Comparison of ENCODE assay signal across 9 mouse cellular contexts in genomic region chr11:116850085-116850484, GRCm38 (mm10). TPM values are rescaled to one million over a fixed set of nuclear protein-coding genes. Genes with fewer than 3 reads are reported as not detected.
DNase-seq lines count a peak whose midpoint lies in the region; ATAC-seq and TF ChIP-seq lines count a peak whose summit lies in the region.
"Had no signal": no experiment of that assay in that cellular context is flagged by ENCODE, and none has a peak within 500 bp of the region (broad histone marks: within the 10 kb centered on the region; RNA-seq: fewer than 3 reads in every experiment).

No protein-coding gene starts in this region.

- H3K27ac ChIP-seq in forebrain, embryonic 13.5 days = no peak overlapping the region
- H3K27ac ChIP-seq in liver, embryonic 11.5 days (ENCODE audit: low read depth, low read length) = no peak overlapping the region
- H3K27ac ChIP-seq in stomach, postnatal 0 days (replicated peaks) = no peak overlapping the region

- no peak for ATAC-seq in megakaryocyte, adult 5-6 weeks (ENCODE audit: poor library complexity, severe bottlenecking)
- ATAC-seq in forebrain, embryonic 13.5 days = no peak
- ATAC-seq in liver, embryonic 11.5 days (replicated peaks; ENCODE audit: low FRiP score) = no peak
- ATAC-seq in stomach, postnatal 0 days (ENCODE audit: low FRiP score, low TSS enrichment) = no peak
- no peak for ATAC-seq in monocyte, adult 5-6 weeks (replicated peaks; ENCODE audit: insufficient number of reproducible peaks, low FRiP score, low TSS enrichment, poor library complexity, severe bottlenecking)

- H3K9me3 ChIP-seq in megakaryocyte, embryonic 14.5 days = no peaks in the 10 kb centered on the region
- H3K9me3 ChIP-seq in forebrain, embryonic 13.5 days (replicated peaks) = no peaks in the 10 kb centered on the region
- H3K9me3 ChIP-seq in liver, embryonic 11.5 days (ENCODE audit: control insufficient read depth, low read length) = no peaks in the 10 kb centered on the region
- no peaks in the 10 kb centered on the region for H3K9me3 ChIP-seq in stomach, postnatal 0 days (ENCODE audit: control insufficient read depth, low read length)

- H3K27me3 ChIP-seq in megakaryocyte, embryonic 14.5 days (replicated peaks) = no peaks in the 10 kb centered on the region
- no peaks in the 10 kb centered on the region for H3K27me3 ChIP-seq in forebrain, embryonic 13.5 days
- H3K27me3 ChIP-seq in liver, embryonic 11.5 days (replicated peaks; ENCODE audit: control insufficient read depth, insufficient read depth, low read length) = no peaks in the 10 kb centered on the region
- H3K27me3 ChIP-seq in stomach, postnatal 0 days (ENCODE audit: control insufficient read depth, insufficient read depth, low read length) = no peaks in the 10 kb centered on the region

- intact Hi-C loops in gastrocnemius, postnatal 36 days (cut with DNase I) = no loop called here

- WGBS in forebrain, embryonic 13.5 days = 58% methylated on average over 4 of the region's 4 CpGs
- 41% methylated on average over 4 of the region's 4 CpGs for WGBS in liver, embryonic 11.5 days
- 16% methylated on average over 4 of the region's 4 CpGs for WGBS in stomach, postnatal 0 days

- peaks cover 54% of the 10 kb centered on the region for H3K4me1 ChIP-seq in megakaryocyte, embryonic 14.5 days
- peaks cover 42% of the 10 kb centered on the region for H3K4me1 ChIP-seq in forebrain, embryonic 13.5 days
- peaks cover 17% of the 10 kb centered on the region for H3K4me1 ChIP-seq in liver, embryonic 11.5 days (replicated peaks; ENCODE audit: control insufficient read depth, insufficient read depth, low read length)
- peaks cover 3% of the 10 kb centered on the region; the same call in 1 of the 2 replicates for H3K4me1 ChIP-seq in stomach, postnatal 0 days (replicated peaks; ENCODE audit: control insufficient read depth, insufficient read depth)

- no peak for TF ChIP-seq EP300 in stomach, postnatal 0 days (optimal IDR thresholded peaks at IDR 0.05)

- H3K36me3 ChIP-seq in megakaryocyte, embryonic 14.5 days (replicated peaks; ENCODE audit: low read length) = peaks cover 57% of the 10 kb centered on the region
- H3K36me3 ChIP-seq in forebrain, embryonic 13.5 days (ENCODE audit: poor library complexity, severe bottlenecking) = peaks cover 36% of the 10 kb centered on the region
- H3K36me3 ChIP-seq in liver, embryonic 11.5 days (ENCODE audit: control insufficient read depth, insufficient read depth, low read length) = peaks cover 21% of the 10 kb centered on the region
- peaks cover 3% of the 10 kb centered on the region; the same call in 1 of the 2 replicates for H3K36me3 ChIP-seq in stomach, postnatal 0 days (ENCODE audit: control insufficient read depth, insufficient read depth, low read length)

- H3K4me2 ChIP-seq in forebrain, embryonic 13.5 days = peak overlapping the region; percentile 82
- peak overlapping the region; percentile 88 for H3K4me2 ChIP-seq in liver, embryonic 11.5 days
- H3K4me2 ChIP-seq in stomach, postnatal 0 days (replicated peaks; ENCODE audit: low read depth) = peak overlapping the region; percentile 73

- H3K9ac ChIP-seq in forebrain, embryonic 13.5 days = no peak overlapping the region; the same call in 1 of the 2 replicates
- H3K9ac ChIP-seq in liver, embryonic 11.5 days (ENCODE audit: low read depth, low read length) = peak overlapping the region; percentile 51; the same call in 1 of the 2 replicates
- no peak overlapping the region for H3K9ac ChIP-seq in stomach, postnatal 0 days (ENCODE audit: low read length)

- H3K4me3 ChIP-seq in megakaryocyte, embryonic 14.5 days (replicated peaks) = peak overlapping the region; percentile 100
- H3K4me3 ChIP-seq in forebrain, embryonic 13.5 days = peak overlapping the region; percentile 97
- H3K4me3 ChIP-seq in liver, embryonic 11.5 days (ENCODE audit: low read depth, low read length) = peak overlapping the region; percentile 100
- H3K4me3 ChIP-seq in stomach, postnatal 0 days (ENCODE audit: low read depth, low read length) = peak overlapping the region; percentile 95; the same call in 1 of the 2 replicates

- TF ChIP-seq CTCF in stomach, postnatal 0 days (IDR thresholded peaks at IDR 0.05; ENCODE audit: low read depth) = no peak

- no peak for DNase-seq in liver, embryonic 11.5 days (ENCODE audit: low spot score)
- DNase-seq in stomach, postnatal 0 days (ENCODE audit: low spot score) = no peak
- no peak for DNase-seq in gastrocnemius, postnatal 36 days
- DNase-seq: adrenal gland, adult 2 months; thymus, postnatal 25 days had no signal

RNA-seq across cellular contexts. Expression of gene Mfsd11, which starts 2.2 kb away (rescaled TPM):
- polyA plus RNA-seq in megakaryocyte, embryonic 14.5 days (2012; ENCODE audit: insufficient read depth, low replicate concordance) = 12.5 and 24.2 TPM in 2 replicates
- total RNA-seq in megakaryocyte, adult 5-6 weeks (2015) = 22.2 and 26.2 TPM in 2 replicates
- total RNA-seq in megakaryocyte, adult 5-6 weeks (2017) = 17.6 and 26.5 TPM in 2 replicates
- 38.0 and 39.4 TPM in 2 replicates for polyA plus RNA-seq in forebrain, embryonic 13.5 days (2015; fragmentation: Nextera tagmentation; extraction: Ambion mirVana)
- polyA plus RNA-seq in liver, embryonic 11.5 days (2014; fragmentation: Nextera tagmentation; extraction: Ambion mirVana) = 21.4 and 23.9 TPM in 2 replicates
- polyA plus RNA-seq in stomach, postnatal 0 days (2015; fragmentation: Nextera tagmentation; extraction: Ambion mirVana) = 31.5 and 34.6 TPM in 2 replicates
- total RNA-seq in gastrocnemius, postnatal 36 days (2021) = 10 to 100 TPM; 20.7 to 25.8 TPM
- 8.2 to 10.4 TPM (median 9.0 TPM) in 3 replicates for total RNA-seq in monocyte, adult 5-6 weeks (2017)

RNA-seq across cellular contexts. Expression of gene Srsf2, which starts 2.8 kb away (rescaled TPM):
- polyA plus RNA-seq in megakaryocyte, embryonic 14.5 days (2012; ENCODE audit: insufficient read depth, low replicate concordance) = 784 and 1,500 TPM in 2 replicates
- total RNA-seq in megakaryocyte, adult 5-6 weeks (2015) = 784 and 845 TPM in 2 replicates
- 315 and 355 TPM in 2 replicates for total RNA-seq in megakaryocyte, adult 5-6 weeks (2017)
- 750 and 773 TPM in 2 replicates for polyA plus RNA-seq in forebrain, embryonic 13.5 days (2015; fragmentation: Nextera tagmentation; extraction: Ambion mirVana)
- polyA plus RNA-seq in liver, embryonic 11.5 days (2014; fragmentation: Nextera tagmentation; extraction: Ambion mirVana) = 931 and 939 TPM in 2 replicates
- 403 and 419 TPM in 2 replicates for polyA plus RNA-seq in stomach, postnatal 0 days (2015; fragmentation: Nextera tagmentation; extraction: Ambion mirVana)
- total RNA-seq in gastrocnemius, postnatal 36 days (2021) = 10 to 100 TPM; 59.8 to 80.2 TPM
- total RNA-seq in monocyte, adult 5-6 weeks (2017) = 124 to 197 TPM (median 128 TPM) in 3 replicates

RNA-seq across cellular contexts. Expression of gene Jmjd6, which starts 6.8 kb away (rescaled TPM):
- polyA plus RNA-seq in megakaryocyte, embryonic 14.5 days (2012; ENCODE audit: insufficient read depth, low replicate concordance) = 29.3 and 63.2 TPM in 2 replicates
- 33.4 and 37.4 TPM in 2 replicates for total RNA-seq in megakaryocyte, adult 5-6 weeks (2015)
- 36.3 and 37.7 TPM in 2 replicates for total RNA-seq in megakaryocyte, adult 5-6 weeks (2017)
- 77.7 and 78.0 TPM in 2 replicates for polyA plus RNA-seq in forebrain, embryonic 13.5 days (2015; fragmentation: Nextera tagmentation; extraction: Ambion mirVana)
- 93.1 and 102 TPM in 2 replicates for polyA plus RNA-seq in liver, embryonic 11.5 days (2014; fragmentation: Nextera tagmentation; extraction: Ambion mirVana)
- polyA plus RNA-seq in stomach, postnatal 0 days (2015; fragmentation: Nextera tagmentation; extraction: Ambion mirVana) = 31.8 and 33.2 TPM in 2 replicates
- 10 to 100 TPM; 20.4 to 20.5 TPM for total RNA-seq in gastrocnemius, postnatal 36 days (2021)
- total RNA-seq in monocyte, adult 5-6 weeks (2017) = 80.8 to 81.6 TPM (median 81.0 TPM) in 3 replicates

RNA-seq across cellular contexts. Expression of gene Mettl23, which starts 7.0 kb away (rescaled TPM):
- polyA plus RNA-seq in megakaryocyte, embryonic 14.5 days (2012; ENCODE audit: insufficient read depth, low replicate concordance) = 14.3 and 18.3 TPM in 2 replicates
- total RNA-seq in megakaryocyte, adult 5-6 weeks (2015) = 55.4 and 61.3 TPM in 2 replicates
- total RNA-seq in megakaryocyte, adult 5-6 weeks (2017) = 38.5 and 42.6 TPM in 2 replicates
- 83.6 and 85.7 TPM in 2 replicates for polyA plus RNA-seq in forebrain, embryonic 13.5 days (2015; fragmentation: Nextera tagmentation; extraction: Ambion mirVana)
- 65.1 and 73.9 TPM in 2 replicates for polyA plus RNA-seq in liver, embryonic 11.5 days (2014; fragmentation: Nextera tagmentation; extraction: Ambion mirVana)
- polyA plus RNA-seq in stomach, postnatal 0 days (2015; fragmentation: Nextera tagmentation; extraction: Ambion mirVana) = 40.6 and 44.5 TPM in 2 replicates
- total RNA-seq in gastrocnemius, postnatal 36 days (2021) = 10 to 100 TPM; 30.0 to 39.2 TPM
- total RNA-seq in monocyte, adult 5-6 weeks (2017) = 47.3 to 77.0 TPM (median 54.3 TPM) in 3 replicates

RNA-seq across cellular contexts. Expression of gene Mxra7, which starts 22.2 kb away (rescaled TPM):
- not detected in 2 replicates for polyA plus RNA-seq in megakaryocyte, embryonic 14.5 days (2012; ENCODE audit: insufficient read depth, low replicate concordance)
- 0.55 TPM in 1 of 2 replicates, not detected in the other for total RNA-seq in megakaryocyte, adult 5-6 weeks (2015)
- 0.33 TPM in 1 of 2 replicates, not detected in the other for total RNA-seq in megakaryocyte, adult 5-6 weeks (2017)
- polyA plus RNA-seq in forebrain, embryonic 13.5 days (2015; fragmentation: Nextera tagmentation; extraction: Ambion mirVana) = 14.4 and 14.8 TPM in 2 replicates
- polyA plus RNA-seq in liver, embryonic 11.5 days (2014; fragmentation: Nextera tagmentation; extraction: Ambion mirVana) = 8.4 and 9.3 TPM in 2 replicates
- 15.9 and 18.4 TPM in 2 replicates for polyA plus RNA-seq in stomach, postnatal 0 days (2015; fragmentation: Nextera tagmentation; extraction: Ambion mirVana)
- 10 to 100 TPM; 11.4 to 12.7 TPM for total RNA-seq in gastrocnemius, postnatal 36 days (2021)
- total RNA-seq in monocyte, adult 5-6 weeks (2017) = 0.58 to 0.64 TPM in 2 of 3 replicates, not detected in the other
